Mouse (Mus musculus) megakaryocyte, adult 5-6 weeks (primary cell): Measurements from ENCODE around the gene Kif5c. TPM values are rescaled to one million over a fixed set of nuclear protein-coding genes. Genes with fewer than 3 reads are reported as not detected.

Experiments used
- ATAC-seq: 2 replicates; pipeline ENCODE4 v1.8.0; 2016; ENCODE audit warnings: mild to moderate bottlenecking, inconsistent platforms; ENCODE audit not compliant: poor library complexity, severe bottlenecking
- total RNA-seq, 2 experiments: library from RNA; stranded (forward) in 1 of 2; stranded (reverse) in 1 of 2; fragments of 153-499, 151-499 nt in 1 of 2; fragments of 221-1000, 200-1000 nt in 1 of 2; gene quantifications; 2 replicates each; pipeline versions ENCODE4 v1.2.3 to v1.2.4; 2015 to 2017

The Kif5c gene
- total RNA-seq, 2 experiments from 2014 or later, result 0.13 to 0.15 TPM

- no peak for ATAC-seq
Observed at GRCm38 (mm10) chr2:49742919-49743318, 123.8 kb downstream of the Kif5c start.

- ATAC-seq, result no peak
Observed at GRCm38 (mm10) chr2:49743775-49744174, 124.7 kb downstream of the Kif5c start.

GRCm38 (mm10) chr2:49744251-49745093 is 125.4 kb downstream of the Kif5c start:
- ATAC-seq, result peak; percentile 89

- ATAC-seq, result no peak
Observed at GRCm38 (mm10) chr2:49745094-49745781, 126.1 kb downstream of the Kif5c start.

GRCm38 (mm10) chr2:49746947-49747346 is 127.8 kb downstream of the Kif5c start:
- ATAC-seq, result no peak

GRCm38 (mm10) chr2:49747670-49748069 is 128.6 kb downstream of the Kif5c start:
- no peak for ATAC-seq

GRCm38 (mm10) chr2:49748628-49749342 is 129.7 kb downstream of the Kif5c start:
- ATAC-seq, result 0 out of 2 replicates have a peak, but pooled peaks have one; percentile 25

GRCm38 (mm10) chr2:49749730-49750576 is 130.9 kb downstream of the Kif5c start:
- ATAC-seq, result no peak

- ATAC-seq, result no peak
Observed at GRCm38 (mm10) chr2:49751544-49752210, 132.6 kb downstream of the Kif5c start.

GRCm38 (mm10) chr2:49752211-49752607 is 133.1 kb downstream of the Kif5c start:
- ATAC-seq, result no peak

- no peak for ATAC-seq
Observed at GRCm38 (mm10) chr2:49753062-49753461, 134.0 kb downstream of the Kif5c start.

GRCm38 (mm10) chr2:49755054-49755453 is 136.0 kb downstream of the Kif5c start:
- ATAC-seq, result no peak

GRCm38 (mm10) chr2:49757616-49758015 is 138.5 kb downstream of the Kif5c start:
- ATAC-seq, result no peak

GRCm38 (mm10) chr2:49764331-49764946 is 145.3 kb downstream of the Kif5c start:
- ATAC-seq, result peak; percentile 84

GRCm38 (mm10) chr2:49768916-49769315 is 149.8 kb downstream of the Kif5c start:
- ATAC-seq, result no peak

GRCm38 (mm10) chr2:49770440-49770839 is 151.3 kb downstream of the Kif5c start:
- ATAC-seq, result no peak

GRCm38 (mm10) chr2:49771172-49771571 is 152.1 kb downstream of the Kif5c start:
- peak; percentile 74 for ATAC-seq

- no peak for ATAC-seq
Observed at GRCm38 (mm10) chr2:49773194-49773931, 154.3 kb downstream of the Kif5c start.

GRCm38 (mm10) chr2:49774180-49774579 is 155.1 kb downstream of the Kif5c start:
- ATAC-seq, result no peak
